Mouse (Mus musculus) left cerebral cortex, adult 9 months (tissue): ENCODE results near the gene Tuba3b.

Experiments used
- DNase-seq, 2 experiments: peaks; one replicate each; pipeline ENCODE4 v3.0.0; 2022; ENCODE audit warnings: low spot score in 2 of 2

Tuba3b gene

GRCm38 (mm10) chr6:145667654-145668053 is 52.1 kb downstream of the Tuba3b start:
- DNase-seq, result no peak

GRCm38 (mm10) chr6:145669596-145670071 is 54.1 kb downstream of the Tuba3b start:
- no peak for DNase-seq
